Mouse (Mus musculus): Measurements from ENCODE around the gene Lcn12. TPM values are rescaled to one million over a fixed set of nuclear protein-coding genes. Genes with fewer than 3 reads are reported as not detected.

Lcn12 gene
- polyA plus RNA-seq, 1 experiment from 2014 or later = not detected

DNA sequence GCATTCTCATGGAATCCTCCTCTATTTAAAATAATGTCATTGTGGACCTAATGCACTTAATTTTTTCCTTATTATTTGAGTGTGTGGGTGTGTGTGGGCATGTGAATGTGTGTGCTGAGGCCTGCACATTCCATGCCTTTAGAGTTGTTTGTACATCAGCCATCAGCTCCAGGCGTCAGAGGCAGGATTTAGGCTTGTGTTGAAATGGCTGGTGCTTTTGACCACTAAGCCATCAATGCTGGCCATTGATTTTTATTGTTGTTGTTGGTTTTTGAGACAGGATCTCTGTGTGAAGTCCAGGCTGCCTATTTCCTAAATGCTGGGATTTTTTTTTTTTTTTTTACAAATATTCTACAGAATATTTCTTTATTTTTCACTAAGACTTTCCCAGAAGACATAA, 40.8 kb downstream of the Lcn12 start:
- Histone ChIP-seq H3K36me3 (peaks cover 5% of the 10 kb centered on the region; the same call in 1 of the 2 replicates), H3K27me3 (no peaks in the 10 kb centered on the region), H3K9ac (replicated peaks) (no peak overlapping the region), H3K4me2 (replicated peaks) (no peak overlapping the region), H3K4me3 (no peak overlapping the region), H3K27ac (replicated peaks) (no peak overlapping the region), H3K9me3 (no peaks in the 10 kb centered on the region), H3K4me1 (no peaks in the 10 kb centered on the region)
- WGBS = 32% methylated on average over 1 of the region's 1 CpGs
- no peak for ATAC-seq (replicated peaks)

GRCm38 (mm10) chr2:25450853-25451647, 42.7 kb downstream of the Lcn12 start:
- Histone ChIP-seq H3K9ac (replicated peaks) (no peak overlapping the region), H3K4me2 (replicated peaks) (no peak overlapping the region), H3K4me1 (no peaks in the 10 kb centered on the region), H3K27ac (replicated peaks) (no peak overlapping the region), H3K36me3 (peaks cover 21% of the 10 kb centered on the region; the same call in 1 of the 2 replicates), H3K27me3 (no peaks in the 10 kb centered on the region), H3K4me3 (no peak overlapping the region), H3K9me3 (no peaks in the 10 kb centered on the region)
- 90% methylated on average over 8 of the region's 8 CpGs for WGBS
- no peak for ATAC-seq (replicated peaks)

DNA sequence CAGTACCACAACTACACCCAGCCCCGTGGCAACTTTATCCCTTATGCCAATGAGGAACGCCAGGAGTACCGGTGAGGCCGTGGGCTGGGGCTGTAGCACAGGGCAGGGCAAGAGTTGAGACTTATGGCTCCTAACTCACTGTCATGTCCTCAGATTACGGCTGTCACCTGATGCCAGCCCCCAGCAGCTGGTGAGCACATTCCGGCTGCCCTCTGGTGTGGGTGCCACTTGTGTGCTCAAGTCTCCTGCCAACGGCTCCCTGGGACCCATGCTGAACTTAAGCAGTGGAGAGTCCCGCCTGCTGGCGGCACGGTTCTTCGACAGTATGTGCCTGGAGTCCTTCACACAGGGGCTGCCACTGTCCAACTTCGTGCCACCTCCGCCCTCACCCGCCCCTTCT, 51.0 kb downstream of the Lcn12 start:
- no peak overlapping the region for H3K4me2 ChIP-seq (replicated peaks)
- H3K27ac ChIP-seq (replicated peaks) = no peak overlapping the region
- no peaks in the 10 kb centered on the region for H3K27me3 ChIP-seq
- no peaks in the 10 kb centered on the region for H3K9me3 ChIP-seq
- WGBS = 91% methylated on average over 14 of the region's 14 CpGs
- no peak for ATAC-seq (replicated peaks)
- H3K9ac ChIP-seq (replicated peaks) = no peak overlapping the region
- no peak overlapping the region for H3K4me3 ChIP-seq
- peaks cover 82% of the 10 kb centered on the region for H3K36me3 ChIP-seq
- no peaks in the 10 kb centered on the region for H3K4me1 ChIP-seq

DNA sequence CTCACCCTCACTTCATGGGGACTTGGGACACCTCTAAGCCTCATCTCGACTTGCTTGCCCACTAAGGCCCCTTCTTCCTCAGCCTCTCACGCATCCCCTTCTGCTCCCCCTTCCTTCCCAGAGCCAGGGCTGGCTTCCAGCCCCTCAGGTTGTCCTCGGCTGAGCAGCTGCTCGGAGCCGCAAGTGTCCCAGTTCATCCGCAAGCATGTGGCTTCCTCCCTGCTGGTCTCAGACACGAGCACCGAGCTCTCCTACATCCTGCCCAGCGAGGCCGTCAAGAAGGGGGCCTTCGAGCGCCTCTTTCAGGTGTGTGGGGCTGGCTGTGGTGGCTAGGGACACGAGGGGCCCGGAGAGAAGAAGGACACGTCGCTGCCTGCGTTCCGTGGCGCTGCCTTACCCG, 52.6 kb downstream of the Lcn12 start:
- Histone ChIP-seq H3K9me3 (no peaks in the 10 kb centered on the region), H3K27ac (replicated peaks) (no peak overlapping the region), H3K36me3 (peaks cover 77% of the 10 kb centered on the region), H3K4me2 (replicated peaks) (no peak overlapping the region), H3K4me3 (no peak overlapping the region), H3K27me3 (no peaks in the 10 kb centered on the region), H3K4me1 (no peaks in the 10 kb centered on the region), H3K9ac (replicated peaks) (no peak overlapping the region)
- ATAC-seq (replicated peaks) = no peak
- 89% methylated on average over 20 of the region's 20 CpGs for WGBS

Small RNA genes within 50 kb of the gene (microRNA-seq; reads per million reads assigned to microRNA genes)
- not detected for gene Mir3087

Other genes with a start within 250 kb of the Lcn12 start
- gene AL732309.1, start 247.0 kb downstream of the Lcn12 start, polyA plus RNA-seq (2015; fragmentation: Nextera tagmentation; extraction: Ambion mirVana) = 6.5 and 6.8 TPM in 2 replicates
- gene Tmem203, start 238.5 kb downstream of the Lcn12 start, polyA plus RNA-seq (2015; fragmentation: Nextera tagmentation; extraction: Ambion mirVana) = 16.4 and 19.7 TPM in 2 replicates
- 15.6 and 16.5 TPM in 2 replicates for gene Tprn, start 231.3 kb downstream of the Lcn12 start, polyA plus RNA-seq (2015; fragmentation: Nextera tagmentation; extraction: Ambion mirVana)
- gene Ssna1, start 221.5 kb downstream of the Lcn12 start, polyA plus RNA-seq (2015; fragmentation: Nextera tagmentation; extraction: Ambion mirVana) = 209 and 225 TPM in 2 replicates
- 148 and 150 TPM in 2 replicates for gene Anapc2, start 221.4 kb downstream of the Lcn12 start, polyA plus RNA-seq (2015; fragmentation: Nextera tagmentation; extraction: Ambion mirVana)
- gene Tmem210, start 205.8 kb downstream of the Lcn12 start, polyA plus RNA-seq (2015; fragmentation: Nextera tagmentation; extraction: Ambion mirVana) = not detected in 2 replicates
- not detected in 2 replicates for gene Lrrc26, start 204.0 kb downstream of the Lcn12 start, polyA plus RNA-seq (2015; fragmentation: Nextera tagmentation; extraction: Ambion mirVana)
- 19.1 and 21.5 TPM in 2 replicates for gene Grin1, start 174.7 kb downstream of the Lcn12 start, polyA plus RNA-seq (2015; fragmentation: Nextera tagmentation; extraction: Ambion mirVana)
- 52.6 and 61.1 TPM in 2 replicates for gene Man1b1, start 161.6 kb downstream of the Lcn12 start, polyA plus RNA-seq (2015; fragmentation: Nextera tagmentation; extraction: Ambion mirVana)
- gene Dpp7, start 137.6 kb downstream of the Lcn12 start, polyA plus RNA-seq (2015; fragmentation: Nextera tagmentation; extraction: Ambion mirVana) = 25.5 and 29.3 TPM in 2 replicates
- 4.1 and 5.1 TPM in 2 replicates for gene Uap1l1, start 128.2 kb downstream of the Lcn12 start, polyA plus RNA-seq (2015; fragmentation: Nextera tagmentation; extraction: Ambion mirVana)
- gene Sapcd2, start 121.6 kb downstream of the Lcn12 start, polyA plus RNA-seq (2015; fragmentation: Nextera tagmentation; extraction: Ambion mirVana) = 31.9 and 32.6 TPM in 2 replicates
- gene Entpd2, start 98.0 kb downstream of the Lcn12 start, polyA plus RNA-seq (2015; fragmentation: Nextera tagmentation; extraction: Ambion mirVana) = 3.6 and 4.8 TPM in 2 replicates
- gene Npdc1, start 94.6 kb downstream of the Lcn12 start, polyA plus RNA-seq (2015; fragmentation: Nextera tagmentation; extraction: Ambion mirVana) = 406 and 408 TPM in 2 replicates
- gene Fut7, start 70.6 kb downstream of the Lcn12 start, polyA plus RNA-seq (2015; fragmentation: Nextera tagmentation; extraction: Ambion mirVana) = 0.20 TPM in 1 of 2 replicates, not detected in the other
- gene Abca2, start 65.2 kb downstream of the Lcn12 start, polyA plus RNA-seq (2015; fragmentation: Nextera tagmentation; extraction: Ambion mirVana) = 11.6 and 14.1 TPM in 2 replicates
- gene Clic3, start 37.1 kb downstream of the Lcn12 start, polyA plus RNA-seq (2015; fragmentation: Nextera tagmentation; extraction: Ambion mirVana) = 3.3 and 3.4 TPM in 2 replicates
- 100 and 101 TPM in 2 replicates for gene Paxx, start 32.8 kb downstream of the Lcn12 start, polyA plus RNA-seq (2015; fragmentation: Nextera tagmentation; extraction: Ambion mirVana)
- gene Ptgds, start 23.9 kb downstream of the Lcn12 start, polyA plus RNA-seq (2015; fragmentation: Nextera tagmentation; extraction: Ambion mirVana) = 112 and 123 TPM in 2 replicates
- gene Fbxw5, start 6.8 kb upstream of the Lcn12 start, polyA plus RNA-seq (2015; fragmentation: Nextera tagmentation; extraction: Ambion mirVana) = 128 and 130 TPM in 2 replicates
- 3.4 and 4.7 TPM in 2 replicates for gene C8g, start 7.8 kb upstream of the Lcn12 start, polyA plus RNA-seq (2015; fragmentation: Nextera tagmentation; extraction: Ambion mirVana)
- 28.2 and 28.6 TPM in 2 replicates for gene Traf2, start 53.0 kb upstream of the Lcn12 start, polyA plus RNA-seq (2015; fragmentation: Nextera tagmentation; extraction: Ambion mirVana)
- 368 and 393 TPM in 2 replicates for gene Edf1, start 63.9 kb upstream of the Lcn12 start, polyA plus RNA-seq (2015; fragmentation: Nextera tagmentation; extraction: Ambion mirVana)
- gene Mamdc4, start 80.9 kb upstream of the Lcn12 start, polyA plus RNA-seq (2015; fragmentation: Nextera tagmentation; extraction: Ambion mirVana) = 4.2 and 5.3 TPM in 2 replicates
- gene Phpt1, start 81.3 kb upstream of the Lcn12 start, polyA plus RNA-seq (2015; fragmentation: Nextera tagmentation; extraction: Ambion mirVana) = 151 and 158 TPM in 2 replicates
- gene Ajm1, start 87.8 kb upstream of the Lcn12 start, polyA plus RNA-seq (2015; fragmentation: Nextera tagmentation; extraction: Ambion mirVana) = 5.5 and 5.9 TPM in 2 replicates
- gene Rabl6, start 114.6 kb upstream of the Lcn12 start, polyA plus RNA-seq (2015; fragmentation: Nextera tagmentation; extraction: Ambion mirVana) = 78.8 and 81.1 TPM in 2 replicates
- 0.14 and 0.20 TPM in 2 replicates for gene Ccdc183, start 123.8 kb upstream of the Lcn12 start, polyA plus RNA-seq (2015; fragmentation: Nextera tagmentation; extraction: Ambion mirVana)
- gene Tmem141, start 128.1 kb upstream of the Lcn12 start, polyA plus RNA-seq (2015; fragmentation: Nextera tagmentation; extraction: Ambion mirVana) = 23.8 and 25.0 TPM in 2 replicates
- gene Fcna, start 134.1 kb upstream of the Lcn12 start, polyA plus RNA-seq (2015; fragmentation: Nextera tagmentation; extraction: Ambion mirVana) = 2.2 and 2.7 TPM in 2 replicates
- not detected in 2 replicates for gene Lcn8, start 159.2 kb upstream of the Lcn12 start, polyA plus RNA-seq (2015; fragmentation: Nextera tagmentation; extraction: Ambion mirVana)
- not detected in 2 replicates for gene Lcn5, start 164.0 kb upstream of the Lcn12 start, polyA plus RNA-seq (2015; fragmentation: Nextera tagmentation; extraction: Ambion mirVana)
- not detected in 2 replicates for gene Lcn6, start 182.9 kb upstream of the Lcn12 start, polyA plus RNA-seq (2015; fragmentation: Nextera tagmentation; extraction: Ambion mirVana)
- not detected in 2 replicates for gene Lcn10, start 188.8 kb upstream of the Lcn12 start, polyA plus RNA-seq (2015; fragmentation: Nextera tagmentation; extraction: Ambion mirVana)
- not detected in 2 replicates for gene Obp2a, start 206.1 kb upstream of the Lcn12 start, polyA plus RNA-seq (2015; fragmentation: Nextera tagmentation; extraction: Ambion mirVana)
- gene Bmyc, start 212.8 kb upstream of the Lcn12 start, polyA plus RNA-seq (2015; fragmentation: Nextera tagmentation; extraction: Ambion mirVana) = 115 TPM in 2 replicates
- gene Obp2b, start 243.1 kb upstream of the Lcn12 start, polyA plus RNA-seq (2015; fragmentation: Nextera tagmentation; extraction: Ambion mirVana) = not detected in 2 replicates